Mouse (Mus musculus): ENCODE measurements at regions not wholly inside any gene's neighbourhood (a gene's known extent, or its start where the extent isn't known, plus 50 kb on each side); places are given as distances from the start of the nearest gene placed in this dataset.

GRCm38 (mm10) chr8:8489784-8490183 lies 171.3 kb downstream of the Efnb2 start:
- ATAC-seq (ENCODE audit: low FRiP score) (peak; percentile 47), DNase-seq (ENCODE audit: low spot score) (peak; percentile 55)
- peak overlapping the region; percentile 71 for H3K27ac ChIP-seq (ENCODE audit: low read depth, low read length)
- H3K4me3 ChIP-seq (ENCODE audit: low read depth, low read length): no peak overlapping the region
- peaks cover 12% of the 10 kb centered on the region for H3K4me1 ChIP-seq (replicated peaks; ENCODE audit: control insufficient read depth, insufficient read depth, low read length)
- WGBS: 3% methylated on average over 9 of the region's 9 CpGs
- H3K9me3 ChIP-seq (ENCODE audit: control insufficient read depth, low read length): no peaks in the 10 kb centered on the region
- H3K9ac ChIP-seq (ENCODE audit: low read depth, low read length): peak overlapping the region; percentile 12; the same call in 1 of the 2 replicates
- no peaks in the 10 kb centered on the region; the same call in 1 of the 2 replicates for H3K27me3 ChIP-seq (ENCODE audit: control insufficient read depth, insufficient read depth, low read length)
- H3K36me3 ChIP-seq (ENCODE audit: control insufficient read depth, insufficient read depth, low read length): no peaks in the 10 kb centered on the region
- H3K4me2 ChIP-seq (replicated peaks; ENCODE audit: low read depth, low read length): no peak overlapping the region; the same call in 1 of the 2 replicates

- Histone ChIP-seq H3K27ac (ENCODE audit: low read depth, low read length) (peak overlapping the region; percentile 71), H3K4me1 (replicated peaks; ENCODE audit: control insufficient read depth, insufficient read depth, low read length) (peaks cover 14% of the 10 kb centered on the region), H3K4me3 (ENCODE audit: low read depth, low read length) (0 out of 2 replicates have a peak overlapping the region, but pooled peaks have one; percentile 6), H3K9ac (ENCODE audit: low read depth, low read length) (peak overlapping the region; percentile 53), H3K36me3 (ENCODE audit: control insufficient read depth, insufficient read depth, low read length) (no peaks in the 10 kb centered on the region), H3K27me3 (ENCODE audit: control insufficient read depth, insufficient read depth, low read length) (no peaks in the 10 kb centered on the region; the same call in 1 of the 2 replicates), H3K9me3 (ENCODE audit: control insufficient read depth, low read length) (no peaks in the 10 kb centered on the region), H3K4me2 (replicated peaks; ENCODE audit: low read depth, low read length) (peak overlapping the region; percentile 27)
- 3% methylated on average over 26 of the region's 26 CpGs for WGBS
- peak; percentile 47 for ATAC-seq (ENCODE audit: low FRiP score)
- DNase-seq (ENCODE audit: low spot score): peak; percentile 60
These were observed 172.1 kb downstream of the Efnb2 start for GRCm38 (mm10) chr8:8488695-8489571.

GRCm38 (mm10) chr8:8488191-8488694 lies 172.8 kb downstream of the Efnb2 start:
- 34% methylated on average over 9 of the region's 9 CpGs for WGBS
- Histone ChIP-seq H3K9ac (ENCODE audit: low read depth, low read length) (peak overlapping the region; percentile 53), H3K4me3 (ENCODE audit: low read depth, low read length) (0 out of 2 replicates have a peak overlapping the region, but pooled peaks have one; percentile 6), H3K27ac (ENCODE audit: low read depth, low read length) (peak overlapping the region; percentile 71), H3K36me3 (ENCODE audit: control insufficient read depth, insufficient read depth, low read length) (no peaks in the 10 kb centered on the region), H3K27me3 (ENCODE audit: control insufficient read depth, insufficient read depth, low read length) (no peaks in the 10 kb centered on the region; the same call in 1 of the 2 replicates), H3K4me2 (replicated peaks; ENCODE audit: low read depth, low read length) (peak overlapping the region; percentile 27), H3K9me3 (ENCODE audit: control insufficient read depth, low read length) (no peaks in the 10 kb centered on the region), H3K4me1 (replicated peaks; ENCODE audit: control insufficient read depth, insufficient read depth, low read length) (peaks cover 14% of the 10 kb centered on the region)
- ATAC-seq (ENCODE audit: low FRiP score): peak; percentile 14
- peak; percentile 62 for DNase-seq (ENCODE audit: low spot score)

GRCm38 (mm10) chr8:8487706-8488105 lies 173.3 kb downstream of the Efnb2 start:
- no peak overlapping the region for H3K4me2 ChIP-seq (replicated peaks; ENCODE audit: low read depth, low read length)
- 0 out of 2 replicates have a peak, but pooled peaks have one; percentile 39 for ATAC-seq (ENCODE audit: low FRiP score)
- no peaks in the 10 kb centered on the region for H3K9me3 ChIP-seq (ENCODE audit: control insufficient read depth, low read length)
- peaks cover 14% of the 10 kb centered on the region for H3K4me1 ChIP-seq (replicated peaks; ENCODE audit: control insufficient read depth, insufficient read depth, low read length)
- no peaks in the 10 kb centered on the region for H3K36me3 ChIP-seq (ENCODE audit: control insufficient read depth, insufficient read depth, low read length)
- no peak overlapping the region for H3K9ac ChIP-seq (ENCODE audit: low read depth, low read length)
- H3K27me3 ChIP-seq (ENCODE audit: control insufficient read depth, insufficient read depth, low read length): no peaks in the 10 kb centered on the region; the same call in 1 of the 2 replicates
- H3K4me3 ChIP-seq (ENCODE audit: low read depth, low read length): no peak overlapping the region
- 12% methylated on average over 5 of the region's 5 CpGs for WGBS
- H3K27ac ChIP-seq (ENCODE audit: low read depth, low read length): peak overlapping the region; percentile 71; the same call in 1 of the 2 replicates
- DNase-seq (ENCODE audit: low spot score): peak; percentile 66

GRCm38 (mm10) chr8:8486866-8487265 lies 174.2 kb downstream of the Efnb2 start:
- 74% methylated on average over 3 of the region's 3 CpGs for WGBS
- Histone ChIP-seq H3K27me3 (ENCODE audit: control insufficient read depth, insufficient read depth, low read length) (no peaks in the 10 kb centered on the region; the same call in none of the 2 replicates), H3K4me2 (replicated peaks; ENCODE audit: low read depth, low read length) (no peak overlapping the region), H3K36me3 (ENCODE audit: control insufficient read depth, insufficient read depth, low read length) (no peaks in the 10 kb centered on the region), H3K9ac (ENCODE audit: low read depth, low read length) (no peak overlapping the region), H3K9me3 (ENCODE audit: control insufficient read depth, low read length) (no peaks in the 10 kb centered on the region), H3K4me1 (replicated peaks; ENCODE audit: control insufficient read depth, insufficient read depth, low read length) (peaks cover 14% of the 10 kb centered on the region), H3K27ac (ENCODE audit: low read depth, low read length) (no peak overlapping the region), H3K4me3 (ENCODE audit: low read depth, low read length) (no peak overlapping the region)
- no peak for ATAC-seq (ENCODE audit: low FRiP score)
- DNase-seq (ENCODE audit: low spot score): no peak

DNA sequence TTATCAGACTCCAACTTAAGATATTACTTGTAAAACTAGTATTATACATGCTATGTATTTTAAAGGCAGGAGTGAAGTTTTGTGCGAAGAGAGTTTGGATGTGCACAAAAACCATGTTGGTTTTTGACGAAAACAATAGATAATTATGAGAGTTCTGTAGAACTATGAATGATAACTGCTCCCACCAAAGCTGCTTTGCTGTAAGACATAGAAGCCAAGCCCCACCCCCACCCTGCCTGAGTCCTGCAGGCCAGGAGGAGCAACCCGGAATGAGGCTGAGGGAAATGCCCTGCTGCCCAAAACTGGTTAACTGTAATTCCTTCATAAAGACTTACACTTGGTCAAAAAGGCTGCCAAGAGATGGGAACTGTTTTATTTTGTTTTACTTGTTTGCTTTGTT lies 175.8 kb downstream of the Efnb2 start:
- no peaks in the 10 kb centered on the region for H3K36me3 ChIP-seq (ENCODE audit: control insufficient read depth, insufficient read depth, low read length)
- H3K4me2 ChIP-seq (replicated peaks; ENCODE audit: low read depth, low read length): no peak overlapping the region
- no peaks in the 10 kb centered on the region; the same call in none of the 2 replicates for H3K27me3 ChIP-seq (ENCODE audit: control insufficient read depth, insufficient read depth, low read length)
- no peak overlapping the region for H3K4me3 ChIP-seq (ENCODE audit: low read depth, low read length)
- H3K27ac ChIP-seq (ENCODE audit: low read depth, low read length): no peak overlapping the region
- no peaks in the 10 kb centered on the region for H3K9me3 ChIP-seq (ENCODE audit: control insufficient read depth, low read length)
- peaks cover 14% of the 10 kb centered on the region for H3K4me1 ChIP-seq (replicated peaks; ENCODE audit: control insufficient read depth, insufficient read depth, low read length)
- no peak for DNase-seq (ENCODE audit: low spot score)
- ATAC-seq (ENCODE audit: low FRiP score): no peak
- H3K9ac ChIP-seq (ENCODE audit: low read depth, low read length): no peak overlapping the region
- 42% methylated on average over 3 of the region's 3 CpGs for WGBS

DNA sequence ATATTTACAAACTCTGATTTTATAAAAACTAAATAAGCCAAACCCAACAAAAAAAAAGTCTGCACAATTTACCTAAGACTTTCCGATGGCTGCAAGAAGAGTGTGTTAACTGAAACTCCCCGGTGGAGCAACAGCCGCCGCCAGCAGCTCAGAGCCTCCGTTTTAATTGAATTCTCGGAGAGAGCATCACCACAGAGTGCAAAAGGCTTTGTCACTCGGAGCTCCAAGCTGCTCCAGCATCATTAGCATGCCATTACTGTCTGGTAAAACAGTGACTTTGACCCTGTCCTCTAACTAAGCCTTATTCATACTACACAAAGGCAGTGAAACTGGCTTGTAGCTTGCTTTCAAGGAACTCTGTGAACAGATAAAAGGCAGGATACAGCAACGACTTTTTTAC lies 176.5 kb downstream of the Efnb2 start:
- H3K4me2 ChIP-seq (replicated peaks; ENCODE audit: low read depth, low read length): peak overlapping the region; percentile 23; the same call in 1 of the 2 replicates
- H3K9ac ChIP-seq (ENCODE audit: low read depth, low read length): no peak overlapping the region
- H3K9me3 ChIP-seq (ENCODE audit: control insufficient read depth, low read length): no peaks in the 10 kb centered on the region
- peak overlapping the region; percentile 61 for H3K27ac ChIP-seq (ENCODE audit: low read depth, low read length)
- H3K27me3 ChIP-seq (ENCODE audit: control insufficient read depth, insufficient read depth, low read length): no peaks in the 10 kb centered on the region; the same call in 1 of the 2 replicates
- H3K4me3 ChIP-seq (ENCODE audit: low read depth, low read length): peak overlapping the region; percentile 8; the same call in 1 of the 2 replicates
- ATAC-seq (ENCODE audit: low FRiP score): peak; percentile 68
- H3K4me1 ChIP-seq (replicated peaks; ENCODE audit: control insufficient read depth, insufficient read depth, low read length): peaks cover 12% of the 10 kb centered on the region
- 8% methylated on average over 8 of the region's 8 CpGs for WGBS
- no peaks in the 10 kb centered on the region for H3K36me3 ChIP-seq (ENCODE audit: control insufficient read depth, insufficient read depth, low read length)
- DNase-seq (ENCODE audit: low spot score): peak; percentile 58

GRCm38 (mm10) chr8:8482707-8483480 lies 178.1 kb downstream of the Efnb2 start:
- Histone ChIP-seq H3K4me1 (replicated peaks; ENCODE audit: control insufficient read depth, insufficient read depth, low read length) (peaks cover 4% of the 10 kb centered on the region), H3K4me2 (replicated peaks; ENCODE audit: low read depth, low read length) (no peak overlapping the region; the same call in 1 of the 2 replicates), H3K27me3 (ENCODE audit: control insufficient read depth, insufficient read depth, low read length) (no peaks in the 10 kb centered on the region; the same call in 1 of the 2 replicates), H3K4me3 (ENCODE audit: low read depth, low read length) (no peak overlapping the region), H3K27ac (ENCODE audit: low read depth, low read length) (no peak overlapping the region), H3K36me3 (ENCODE audit: control insufficient read depth, insufficient read depth, low read length) (no peaks in the 10 kb centered on the region), H3K9ac (ENCODE audit: low read depth, low read length) (no peak overlapping the region), H3K9me3 (ENCODE audit: control insufficient read depth, low read length) (no peaks in the 10 kb centered on the region)
- ATAC-seq (ENCODE audit: low FRiP score): no peak
- WGBS: 66% methylated on average over 10 of the region's 10 CpGs
- DNase-seq (ENCODE audit: low spot score): no peak

All from hindbrain, embryonic 11.5 days (tissue).